In the genomic region with DNA sequence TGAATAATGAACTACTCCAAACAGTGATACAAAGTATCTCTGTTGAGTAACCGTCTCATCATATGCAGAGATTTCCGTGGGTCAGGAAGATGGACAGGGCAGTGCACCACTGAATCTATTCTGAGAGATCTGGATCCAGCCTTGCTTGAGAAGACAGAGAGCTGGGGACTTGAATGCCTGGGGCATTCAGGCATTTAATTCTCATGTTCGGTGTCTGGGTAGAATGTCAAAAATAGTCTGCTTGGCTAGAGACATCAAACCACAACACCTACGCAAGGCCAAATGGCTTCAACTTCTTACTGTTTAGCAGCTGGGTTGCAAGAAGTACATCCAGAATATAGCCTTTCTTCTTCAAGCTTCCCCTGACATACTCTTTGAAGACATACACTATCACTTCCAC, we compare ENCODE assay signal across 18 mouse cellular contexts.
"Had no signal": no experiment of that assay in that cellular context is flagged by ENCODE, and none has a peak within 500 bp of the region (broad histone marks: within the 10 kb centered on the region; RNA-seq: fewer than 3 reads in every experiment).

No protein-coding gene starts in this region.

- H3K27ac ChIP-seq: midbrain, embryonic 13.5 days; midbrain, embryonic 15.5 days; neural tube, embryonic 13.5 days; neural tube, embryonic 15.5 days had no signal

- H3K4me1 ChIP-seq: megakaryocyte, embryonic 14.5 days; midbrain, embryonic 13.5 days; midbrain, embryonic 15.5 days; neural tube, embryonic 13.5 days; neural tube, embryonic 15.5 days had no signal

- ATAC-seq: midbrain, embryonic 13.5 days; midbrain, embryonic 15.5 days had no signal

- H3K9ac ChIP-seq: lung, embryonic 14.5 days; midbrain, embryonic 13.5 days; midbrain, embryonic 15.5 days; neural tube, embryonic 13.5 days; neural tube, embryonic 15.5 days had no signal

- H3K9me3 ChIP-seq: megakaryocyte, embryonic 14.5 days; midbrain, embryonic 13.5 days; midbrain, embryonic 15.5 days; neural tube, embryonic 13.5 days; neural tube, embryonic 15.5 days had no signal

- H3K27me3 ChIP-seq: megakaryocyte, embryonic 14.5 days; midbrain, embryonic 13.5 days; midbrain, embryonic 15.5 days; neural tube, embryonic 13.5 days; neural tube, embryonic 15.5 days had no signal

- DNase-seq: lung, adult 18-20 months; lung, embryonic 14.5 days; lung, postnatal 10 days; lung, postnatal 4 days; retina, postnatal 1 day; right cerebral cortex, adult 18-20 months; right cerebral cortex, postnatal 25 days; right cerebral cortex, postnatal 4 days; spleen, adult 18-20 months; thymus, adult 18-20 months; thymus, postnatal 14 days; thymus, postnatal 36 days had no signal

- H3K4me2 ChIP-seq: lung, embryonic 14.5 days; midbrain, embryonic 11.5 days; midbrain, embryonic 13.5 days; midbrain, embryonic 15.5 days; neural tube, embryonic 13.5 days; neural tube, embryonic 15.5 days had no signal

- H3K36me3 ChIP-seq: midbrain, embryonic 13.5 days; midbrain, embryonic 15.5 days; neural tube, embryonic 13.5 days; neural tube, embryonic 15.5 days had no signal

- H3K4me3 ChIP-seq: megakaryocyte, embryonic 14.5 days; midbrain, embryonic 13.5 days; midbrain, embryonic 15.5 days; neural tube, embryonic 13.5 days; neural tube, embryonic 15.5 days had no signal
